Mouse (Mus musculus): Measurements from ENCODE around the gene Dot1l.
A peak's percentile ranks its signal among the peaks of the same experiment; 100 is the strongest.
"Not testable (repeated sequence)": the region's sequence is repeated elsewhere in the genome, so short reads cannot be mapped to it uniquely, and the experiment has no call there.

The Dot1l gene

GRCm38 (mm10) chr10:80808985-80809632 lies 54.1 kb downstream of the Dot1l start:
- no peak for DNase-seq (ENCODE audit: low spot score in 2 of 2)

DNA sequence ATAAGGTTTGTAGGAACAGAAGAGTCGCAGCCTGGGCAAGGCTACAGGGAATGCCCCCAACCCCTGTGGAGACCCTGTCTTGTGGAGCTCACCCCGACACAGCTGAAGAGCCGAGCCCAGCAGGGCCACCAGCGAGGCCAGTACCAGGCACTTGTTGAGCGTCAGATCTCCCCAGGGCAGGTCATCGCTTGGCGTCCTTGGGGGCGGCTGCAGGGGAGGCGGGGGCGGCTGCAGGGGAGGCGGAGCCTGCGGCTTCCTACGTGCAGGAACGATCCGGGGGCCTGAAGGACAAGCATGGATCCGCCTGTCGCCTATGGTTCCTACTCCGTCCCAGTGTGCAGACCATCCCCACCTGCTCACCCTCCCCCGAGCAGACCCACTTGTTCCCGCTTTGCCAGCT lies 55.1 kb downstream of the Dot1l start:
- no peak for DNase-seq (ENCODE audit: low spot score in 2 of 2)

GRCm38 (mm10) chr10:80812391-80813041 lies 57.5 kb downstream of the Dot1l start:
- no peak for DNase-seq (ENCODE audit: low spot score in 2 of 2)

DNA sequence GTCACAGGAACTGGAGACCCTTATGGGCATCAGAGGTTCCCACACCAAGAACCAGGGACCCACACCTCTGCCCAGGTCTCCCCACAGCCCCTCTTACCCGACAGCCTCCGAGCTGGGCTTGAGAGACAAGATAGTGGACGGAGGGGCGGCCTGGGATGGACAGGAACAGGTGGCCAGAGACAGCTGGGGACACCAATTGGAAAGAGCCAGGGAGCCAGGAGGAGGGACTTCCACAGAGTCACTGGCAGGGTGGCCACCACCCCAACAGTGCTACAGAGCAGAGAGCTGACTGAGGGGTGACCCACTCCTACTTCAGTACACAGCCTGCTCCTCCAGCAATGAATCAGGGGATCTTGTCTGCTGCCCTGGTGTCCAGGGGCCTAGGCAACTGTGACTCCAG lies 58.4 kb downstream of the Dot1l start, which contains the start of gene Jsrp1:
Gene Jsrp1, minus strand, starts transcription at position 133 of the 400 bp plus-strand sequence.
- DNase-seq (ENCODE audit: low spot score in 2 of 2): no peak

GRCm38 (mm10) chr10:80814800-80815199 lies 59.8 kb downstream of the Dot1l start:
- DNase-seq (ENCODE audit: low spot score in 2 of 2): no peak

- not testable (repeated sequence) for DNase-seq (ENCODE audit: low spot score in 2 of 2)
Observed at GRCm38 (mm10) chr10:80816303-80816702, 61.3 kb downstream of the Dot1l start.

DNA sequence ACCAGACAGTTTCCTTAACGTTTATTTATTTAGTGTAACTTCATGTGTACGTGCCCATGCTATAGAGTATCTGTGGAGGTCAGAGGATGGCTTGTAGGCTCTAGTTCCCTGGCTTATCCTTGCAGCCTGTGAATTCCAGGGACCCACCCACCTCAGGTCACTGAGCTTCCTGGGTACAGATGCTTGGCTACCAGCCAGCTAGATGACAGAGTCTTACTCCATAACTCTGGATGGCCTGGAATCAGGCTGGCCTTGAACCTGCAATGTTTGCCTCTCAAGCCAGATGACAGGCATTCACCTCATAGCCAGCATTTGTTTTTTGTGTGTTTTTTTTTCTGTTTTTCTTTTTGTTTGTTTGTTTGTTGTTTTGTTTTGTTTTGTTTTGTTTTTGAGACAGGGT lies 62.2 kb downstream of the Dot1l start:
- no peak for DNase-seq (ENCODE audit: low spot score in 2 of 2)

GRCm38 (mm10) chr10:80817955-80818354 lies 62.9 kb downstream of the Dot1l start:
- not testable (repeated sequence) for DNase-seq (ENCODE audit: low spot score in 2 of 2)

- no peak for DNase-seq (ENCODE audit: low spot score in 2 of 2)
Observed at GRCm38 (mm10) chr10:80818599-80819281, 63.7 kb downstream of the Dot1l start.

GRCm38 (mm10) chr10:80819406-80819805 lies 64.4 kb downstream of the Dot1l start:
- DNase-seq (ENCODE audit: low spot score in 2 of 2): no peak

DNA sequence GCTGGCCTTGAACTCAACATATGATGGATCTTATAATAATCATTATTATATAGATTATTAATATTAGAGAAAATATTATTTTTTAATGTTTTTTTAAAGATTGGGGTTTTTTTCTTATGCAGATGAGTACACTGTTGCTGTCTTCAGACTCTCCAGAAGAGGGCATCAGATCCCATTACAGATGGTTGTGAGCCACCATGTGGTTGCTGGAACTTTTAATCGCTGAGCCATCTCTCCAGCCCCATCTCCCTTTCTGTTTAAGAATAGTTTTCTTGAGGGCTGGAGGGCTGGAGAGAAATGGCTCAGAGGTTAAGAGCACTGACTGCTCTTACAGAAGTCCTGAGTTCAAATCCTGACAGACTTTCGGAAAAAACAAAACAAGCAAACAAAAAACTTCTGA lies 67.0 kb downstream of the Dot1l start:
- DNase-seq (ENCODE audit: low spot score in 2 of 2): no peak

DNA sequence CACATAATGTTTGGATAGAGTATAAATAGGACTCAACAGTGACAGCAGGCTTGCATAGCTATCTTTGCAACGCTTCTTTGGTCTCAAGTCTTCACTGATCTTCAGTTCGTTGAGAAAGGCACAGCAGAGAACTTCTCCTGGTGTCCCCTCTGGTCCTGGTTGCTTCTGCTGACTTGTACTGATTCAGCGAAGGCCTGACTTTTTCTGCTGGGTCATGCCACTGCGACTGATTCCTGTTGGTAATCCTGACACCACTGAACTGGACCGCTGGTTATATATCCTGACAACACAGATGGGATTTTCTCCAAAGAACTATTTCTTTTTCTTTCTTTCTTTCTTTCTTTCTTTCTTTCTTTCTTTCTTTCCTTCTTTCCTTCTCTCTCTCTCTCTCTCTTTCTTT lies 67.5 kb downstream of the Dot1l start:
- no peak for DNase-seq (ENCODE audit: low spot score in 2 of 2)

DNA sequence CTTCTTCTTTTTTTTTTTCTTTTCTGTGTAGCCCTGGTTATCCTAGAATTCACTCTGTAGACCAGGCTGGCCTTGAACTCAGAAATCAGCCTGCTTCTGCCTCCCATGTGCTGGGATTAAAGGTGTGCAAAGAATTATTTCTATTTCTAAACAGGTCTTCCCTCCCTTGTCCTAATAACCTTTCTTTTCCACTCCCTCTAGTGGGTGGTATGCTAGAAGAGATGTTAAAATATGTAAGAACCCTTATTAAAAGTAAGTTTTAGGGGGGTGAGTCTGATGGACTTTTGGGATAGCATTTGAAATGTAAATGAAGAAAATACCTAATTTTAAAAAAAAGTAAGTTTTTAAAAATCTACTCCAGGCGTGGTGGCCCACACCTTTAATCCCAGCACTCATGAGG lies 68.3 kb downstream of the Dot1l start:
- no peak for DNase-seq (ENCODE audit: low spot score in 2 of 2)

DNA sequence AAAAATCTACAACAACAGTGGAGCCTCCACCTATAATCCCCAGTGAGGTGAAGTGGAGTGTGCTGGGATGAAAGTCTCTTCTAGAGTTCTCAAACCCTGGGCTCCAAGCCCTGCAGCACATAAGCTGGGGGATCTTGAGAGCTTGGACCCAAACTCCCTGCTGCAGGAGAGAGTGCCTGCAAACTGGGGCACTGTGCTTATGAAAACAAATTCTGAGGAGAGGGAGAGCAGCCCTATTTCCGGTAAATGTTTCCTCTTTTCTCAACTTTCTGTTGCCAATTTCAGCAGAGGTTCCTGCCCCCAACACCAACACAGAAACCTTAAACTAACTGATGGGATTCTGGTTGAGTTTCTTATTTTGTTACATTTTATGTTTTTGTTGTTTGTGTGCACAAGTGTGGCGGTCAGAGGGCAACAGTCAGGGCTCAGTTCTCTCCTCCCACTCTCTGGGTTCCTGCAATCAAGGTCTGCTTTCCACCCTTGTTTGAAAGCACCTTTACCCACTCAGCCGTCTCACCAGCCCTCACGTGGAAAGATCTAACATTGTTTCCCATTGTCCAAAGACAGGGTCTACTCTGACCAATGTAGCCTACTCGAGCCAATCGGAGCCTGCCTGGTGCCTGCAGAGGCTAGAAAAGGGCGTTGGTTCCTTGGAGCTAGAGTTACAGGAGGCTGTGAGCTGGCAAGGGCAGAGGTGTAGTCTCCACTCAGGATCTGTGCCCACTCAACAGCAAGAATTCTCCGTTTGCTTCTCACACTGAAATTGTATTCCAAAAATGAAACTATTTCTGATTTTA lies 69.0 kb downstream of the Dot1l start:
- DNase-seq (ENCODE audit: low spot score in 2 of 2): no peak

DNA sequence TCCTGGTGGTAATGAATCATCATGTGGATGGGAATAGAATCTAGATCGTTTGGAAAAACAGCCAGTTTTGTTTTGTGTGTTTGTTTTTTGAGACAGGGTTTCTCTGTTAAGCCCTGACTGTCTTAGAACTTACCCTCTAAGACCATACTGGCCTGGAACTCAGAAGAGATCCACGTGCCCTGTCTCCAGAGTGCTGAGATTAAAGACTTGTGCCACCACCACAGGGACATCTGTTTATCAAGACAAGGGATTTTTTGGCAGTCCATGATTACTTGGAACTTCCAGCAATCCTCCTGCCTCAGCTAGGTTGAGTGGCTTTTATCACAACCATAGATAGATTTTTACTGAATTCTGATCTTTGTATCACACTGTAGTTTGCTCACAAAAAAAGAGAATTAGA lies 69.8 kb downstream of the Dot1l start:
- no peak for DNase-seq (ENCODE audit: low spot score in 2 of 2)

DNA sequence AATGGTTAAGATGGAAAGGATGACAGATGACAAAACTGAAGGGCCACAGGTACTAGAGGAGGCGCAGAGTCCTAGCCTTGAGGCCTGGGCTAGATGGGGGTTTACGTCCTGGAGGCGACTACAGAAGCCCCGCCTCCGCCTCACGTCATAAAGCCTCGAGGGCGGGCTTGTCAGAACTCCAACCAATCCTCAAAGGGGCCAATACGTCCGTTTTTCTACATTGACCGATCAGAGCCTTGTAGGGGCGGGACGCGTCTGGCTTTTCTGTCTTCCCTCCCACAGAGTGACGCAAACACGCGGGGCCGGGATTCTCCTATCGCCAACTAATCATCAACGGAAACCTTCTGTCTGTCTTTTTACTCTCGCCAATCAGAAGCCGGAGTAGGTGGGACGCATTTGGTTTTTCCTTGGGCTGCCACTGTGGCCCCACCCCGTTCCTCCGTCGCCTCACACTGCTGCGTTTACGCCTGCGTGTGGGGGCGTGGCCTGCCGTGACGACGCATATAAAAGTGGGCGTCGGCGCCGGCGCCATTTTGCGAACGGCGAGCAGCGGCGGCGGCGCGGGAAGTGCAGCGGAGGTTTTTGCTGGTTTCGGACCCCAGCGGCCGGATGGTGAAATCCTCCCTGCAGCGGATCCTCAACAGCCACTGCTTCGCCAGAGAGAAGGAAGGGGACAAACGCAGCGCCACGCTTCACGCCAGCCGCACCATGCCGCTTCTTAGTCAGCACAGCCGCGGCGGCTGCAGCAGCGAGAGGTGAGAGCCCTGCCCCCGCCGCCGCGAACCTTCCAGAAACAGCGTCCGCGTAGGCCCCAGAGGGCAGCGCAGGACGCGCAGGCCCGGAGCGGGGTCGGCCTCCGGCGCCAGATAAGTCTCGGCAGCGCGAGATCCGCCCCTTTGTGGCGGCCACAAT lies 71.4 kb downstream of the Dot1l start, which contains the start of gene Oaz1:
Gene Oaz1, plus strand, starts transcription at position 506 of the 912 bp plus-strand sequence.
- DNase-seq (ENCODE audit: low spot score in 2 of 2): peak; percentile 98 to 99

DNA sequence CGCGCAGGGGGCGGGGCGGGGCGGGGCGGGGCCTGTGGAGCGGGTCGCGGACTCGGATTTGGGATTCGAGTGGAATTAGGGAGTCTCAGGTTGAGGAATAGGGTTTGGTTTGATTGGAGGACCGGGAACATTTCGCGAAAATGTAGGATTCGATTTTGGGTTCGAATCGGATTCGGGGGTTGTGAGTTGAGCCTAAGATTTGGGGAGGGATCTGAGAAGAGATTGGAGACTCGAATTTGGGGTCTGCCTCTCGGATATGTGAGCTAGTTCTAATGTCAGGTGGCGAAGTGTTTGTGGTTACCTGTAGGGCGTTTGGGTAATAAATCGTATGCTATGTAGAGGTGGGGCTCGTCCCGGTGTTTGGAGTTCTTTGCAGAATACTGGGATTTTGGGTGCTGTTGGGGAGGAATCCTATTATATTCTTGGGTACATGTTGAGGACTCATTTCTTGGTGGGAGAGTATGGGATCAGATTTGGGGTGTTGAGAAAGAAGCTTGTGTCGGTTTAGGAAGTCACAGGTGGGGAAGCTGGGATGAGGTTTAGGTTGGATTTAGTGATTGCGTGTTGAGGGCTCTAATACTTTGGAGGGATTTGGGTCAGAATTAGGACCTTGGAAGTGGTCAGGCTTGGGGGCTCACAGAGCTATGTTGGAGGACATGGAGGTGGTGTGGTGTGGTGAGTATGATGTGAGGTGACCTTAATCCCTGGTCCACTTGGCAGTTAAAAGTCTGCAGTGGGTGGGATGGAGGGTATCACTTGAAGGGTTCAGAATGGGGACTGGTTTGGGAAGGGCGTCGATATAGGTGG lies 72.3 kb downstream of the Dot1l start:
- no peak for DNase-seq (ENCODE audit: low spot score in 2 of 2)

GRCm38 (mm10) chr10:80827870-80828420 lies 72.9 kb downstream of the Dot1l start:
- no peak for DNase-seq (ENCODE audit: low spot score in 2 of 2)

GRCm38 (mm10) chr10:80828587-80828986 lies 73.6 kb downstream of the Dot1l start:
- DNase-seq (ENCODE audit: low spot score in 2 of 2): not testable (repeated sequence)
